Mouse (Mus musculus): ENCODE data around the gene Nav2. TPM values are rescaled to one million over a fixed set of nuclear protein-coding genes. Genes with fewer than 3 reads are reported as not detected.

Nav2 gene
- polyA plus RNA-seq, 1 experiment from 2014 or later = 4.1 TPM

DNA sequence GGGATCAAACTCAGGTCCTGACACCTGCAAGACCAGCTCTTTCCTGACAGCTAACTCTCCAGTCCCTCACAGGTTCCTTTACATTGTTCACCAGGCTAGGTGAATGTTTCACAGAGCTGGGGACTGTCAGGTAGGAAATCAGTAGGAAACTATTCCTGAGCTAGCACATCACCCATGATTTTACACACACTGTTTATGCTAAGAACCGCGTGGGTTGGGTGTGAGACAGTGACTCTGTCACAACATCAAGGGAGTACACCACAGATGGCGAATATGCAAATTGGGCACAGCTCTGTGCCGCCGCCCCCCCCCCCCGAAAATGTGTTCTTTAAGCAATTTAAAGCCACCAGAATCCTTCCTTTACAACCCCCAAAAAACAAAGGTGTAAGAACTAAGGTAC is 586.1 kb downstream of the Nav2 start:
- 55% methylated on average over 6 of the region's 6 CpGs for WGBS (ENCODE audit: insufficient replicate concordance)
- H3K27me3 ChIP-seq (ENCODE audit: control insufficient read depth, insufficient read depth, low read depth, low read length) = no peaks in the 10 kb centered on the region
- H3K4me3 ChIP-seq (ENCODE audit: low read depth, low read length) = no peak overlapping the region
- no peak overlapping the region for H3K9ac ChIP-seq (ENCODE audit: low read depth, low read length)
- no peaks in the 10 kb centered on the region for H3K36me3 ChIP-seq (ENCODE audit: control insufficient read depth, insufficient read depth)
- no peak overlapping the region for H3K4me2 ChIP-seq (ENCODE audit: low read depth, low read length)
- no peaks in the 10 kb centered on the region; the same call in 1 of the 2 replicates for H3K4me1 ChIP-seq (ENCODE audit: control insufficient read depth, low read depth, low read length)
- H3K27ac ChIP-seq (ENCODE audit: low read length) = no peak overlapping the region
- ATAC-seq (ENCODE audit: low read depth) = no peak
- no peaks in the 10 kb centered on the region for H3K9me3 ChIP-seq (replicated peaks; ENCODE audit: control insufficient read depth, low read length)

DNA sequence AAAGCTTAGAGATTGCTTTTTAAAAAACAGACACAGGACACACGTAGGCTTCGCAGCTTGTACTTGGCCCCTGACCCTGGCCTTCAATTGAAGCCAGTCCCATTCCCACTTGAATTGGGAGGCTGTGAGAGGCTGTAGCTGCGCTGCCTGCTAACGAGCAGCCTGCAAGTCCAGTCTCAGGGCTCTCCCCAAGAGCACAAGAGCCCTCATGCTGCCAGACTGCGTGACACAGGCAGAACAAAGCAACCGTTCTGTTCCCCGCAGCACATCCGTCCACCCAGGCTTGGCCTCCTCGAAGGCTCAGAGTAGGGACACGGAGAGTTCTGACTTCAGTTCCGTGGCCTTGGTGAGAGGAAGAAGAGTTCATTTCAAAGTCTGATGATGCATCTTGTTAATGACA is 587.6 kb downstream of the Nav2 start:
- H3K4me1 ChIP-seq (ENCODE audit: control insufficient read depth, low read depth, low read length) = no peaks in the 10 kb centered on the region; the same call in 1 of the 2 replicates
- no peaks in the 10 kb centered on the region for H3K9me3 ChIP-seq (replicated peaks; ENCODE audit: control insufficient read depth, low read length)
- no peak overlapping the region for H3K4me3 ChIP-seq (ENCODE audit: low read depth, low read length)
- no peaks in the 10 kb centered on the region for H3K27me3 ChIP-seq (ENCODE audit: control insufficient read depth, insufficient read depth, low read depth, low read length)
- H3K36me3 ChIP-seq (ENCODE audit: control insufficient read depth, insufficient read depth) = no peaks in the 10 kb centered on the region
- peak overlapping the region; percentile 21; the same call in 1 of the 2 replicates for H3K27ac ChIP-seq (ENCODE audit: low read length)
- H3K9ac ChIP-seq (ENCODE audit: low read depth, low read length) = no peak overlapping the region
- no peak for ATAC-seq (ENCODE audit: low read depth)
- 57% methylated on average over 11 of the region's 11 CpGs for WGBS (ENCODE audit: insufficient replicate concordance)
- no peak overlapping the region for H3K4me2 ChIP-seq (ENCODE audit: low read depth, low read length)

DNA sequence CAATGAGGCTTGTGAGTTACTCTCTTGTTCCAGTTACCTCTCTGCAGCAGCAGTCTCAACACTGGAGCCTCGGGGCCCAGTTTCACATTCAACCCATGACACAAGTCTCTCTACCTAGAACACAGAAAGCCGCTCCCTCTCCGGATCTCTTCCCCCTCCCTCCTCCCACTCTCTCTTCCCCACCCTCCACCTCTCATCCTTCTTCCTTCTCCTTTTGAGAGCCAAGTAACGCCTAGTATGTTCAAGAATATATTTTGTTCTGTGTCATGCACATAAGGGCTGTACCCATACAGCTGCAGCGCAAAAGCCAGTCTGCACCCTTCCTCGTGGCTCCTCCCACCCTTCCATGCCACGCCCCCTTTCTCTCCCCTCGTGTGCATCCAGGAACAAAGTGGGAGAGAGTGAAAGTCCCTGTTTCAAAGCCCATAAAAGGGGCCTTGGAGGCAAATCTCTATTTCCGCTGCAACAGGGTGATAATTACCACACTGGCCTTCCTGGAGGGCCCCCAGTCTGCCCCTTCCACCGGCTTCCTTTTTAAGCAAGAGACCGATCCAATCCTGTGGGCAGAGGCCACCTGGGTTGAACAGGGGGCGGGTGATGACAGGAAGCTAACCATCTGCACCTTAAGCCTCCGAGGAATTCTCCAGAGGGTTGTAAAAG is 588.4 kb downstream of the Nav2 start:
- no peaks in the 10 kb centered on the region for H3K9me3 ChIP-seq (replicated peaks; ENCODE audit: control insufficient read depth, low read length)
- no peaks in the 10 kb centered on the region for H3K36me3 ChIP-seq (ENCODE audit: control insufficient read depth, insufficient read depth)
- 10% methylated on average over 13 of the region's 13 CpGs for WGBS (ENCODE audit: insufficient replicate concordance)
- H3K4me3 ChIP-seq (ENCODE audit: low read depth, low read length) = no peak overlapping the region
- ATAC-seq (ENCODE audit: low read depth) = peak; percentile 19
- no peaks in the 10 kb centered on the region; the same call in 1 of the 2 replicates for H3K4me1 ChIP-seq (ENCODE audit: control insufficient read depth, low read depth, low read length)
- H3K4me2 ChIP-seq (ENCODE audit: low read depth, low read length) = peak overlapping the region; percentile 30; the same call in 1 of the 2 replicates
- no peaks in the 10 kb centered on the region for H3K27me3 ChIP-seq (ENCODE audit: control insufficient read depth, insufficient read depth, low read depth, low read length)
- H3K9ac ChIP-seq (ENCODE audit: low read depth, low read length) = no peak overlapping the region
- H3K27ac ChIP-seq (ENCODE audit: low read length) = peak overlapping the region; percentile 41; the same call in 1 of the 2 replicates

DNA sequence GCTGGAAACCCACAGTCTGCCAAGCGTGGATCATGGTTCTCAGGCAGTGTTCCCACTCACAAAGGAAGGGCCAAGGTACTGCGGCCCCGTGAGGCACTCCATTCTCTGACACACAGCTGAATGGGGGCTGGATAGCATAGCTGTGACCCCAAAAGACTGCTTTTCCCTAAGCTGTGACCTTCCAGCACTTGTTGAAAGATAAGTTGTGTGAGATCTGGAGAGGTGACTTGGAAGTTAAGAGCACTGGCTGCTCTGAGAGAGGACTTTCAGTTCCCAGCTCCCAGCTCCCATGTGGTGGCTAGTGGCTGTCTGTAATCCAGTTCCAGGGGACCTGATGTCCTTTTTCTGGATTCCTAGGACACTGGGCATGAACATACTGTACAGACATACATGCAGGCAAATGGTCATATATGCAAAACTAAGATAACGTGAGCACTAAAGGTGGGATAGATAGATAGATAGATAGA is 588.9 kb downstream of the Nav2 start:
- no peaks in the 10 kb centered on the region; the same call in 1 of the 2 replicates for H3K4me1 ChIP-seq (ENCODE audit: control insufficient read depth, low read depth, low read length)
- ATAC-seq (ENCODE audit: low read depth) = no peak
- 52% methylated on average over 4 of the region's 4 CpGs for WGBS (ENCODE audit: insufficient replicate concordance)
- H3K9me3 ChIP-seq (replicated peaks; ENCODE audit: control insufficient read depth, low read length) = no peaks in the 10 kb centered on the region
- no peak overlapping the region for H3K4me3 ChIP-seq (ENCODE audit: low read depth, low read length)
- no peaks in the 10 kb centered on the region for H3K27me3 ChIP-seq (ENCODE audit: control insufficient read depth, insufficient read depth, low read depth, low read length)
- no peak overlapping the region for H3K4me2 ChIP-seq (ENCODE audit: low read depth, low read length)
- H3K27ac ChIP-seq (ENCODE audit: low read length) = peak overlapping the region; percentile 44; the same call in 1 of the 2 replicates
- H3K9ac ChIP-seq (ENCODE audit: low read depth, low read length) = no peak overlapping the region
- H3K36me3 ChIP-seq (ENCODE audit: control insufficient read depth, insufficient read depth) = no peaks in the 10 kb centered on the region

DNA sequence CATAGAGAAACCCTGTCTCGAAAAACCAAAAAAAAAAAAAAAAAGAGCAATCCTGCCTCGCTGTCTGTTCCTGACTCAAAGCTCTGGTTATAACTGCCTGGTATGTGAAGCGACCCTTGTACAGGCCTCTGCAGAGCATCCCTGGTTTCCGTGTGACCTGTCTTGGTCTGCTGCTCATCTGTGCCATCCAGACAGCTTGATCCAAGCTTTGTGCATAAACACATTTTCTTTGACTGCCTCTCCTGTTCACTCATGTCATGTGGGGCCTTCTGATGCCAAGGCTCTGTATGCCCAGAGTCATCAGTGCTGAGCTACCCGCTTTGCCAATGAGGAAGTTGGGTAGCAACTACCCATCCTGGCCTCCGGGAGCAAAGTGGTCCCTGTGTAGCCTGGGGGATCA is 591.1 kb downstream of the Nav2 start:
- Histone ChIP-seq H3K4me3 (ENCODE audit: low read depth, low read length) (no peak overlapping the region), H3K9ac (ENCODE audit: low read depth, low read length) (no peak overlapping the region), H3K27me3 (ENCODE audit: control insufficient read depth, insufficient read depth, low read depth, low read length) (no peaks in the 10 kb centered on the region), H3K4me2 (ENCODE audit: low read depth, low read length) (no peak overlapping the region), H3K4me1 (ENCODE audit: control insufficient read depth, low read depth, low read length) (peaks cover 2% of the 10 kb centered on the region), H3K27ac (ENCODE audit: low read length) (no peak overlapping the region), H3K36me3 (ENCODE audit: control insufficient read depth, insufficient read depth) (no peaks in the 10 kb centered on the region), H3K9me3 (replicated peaks; ENCODE audit: control insufficient read depth, low read length) (no peaks in the 10 kb centered on the region)
- no peak for ATAC-seq (ENCODE audit: low read depth)
- 59% methylated on average over 6 of the region's 6 CpGs for WGBS (ENCODE audit: insufficient replicate concordance)

DNA sequence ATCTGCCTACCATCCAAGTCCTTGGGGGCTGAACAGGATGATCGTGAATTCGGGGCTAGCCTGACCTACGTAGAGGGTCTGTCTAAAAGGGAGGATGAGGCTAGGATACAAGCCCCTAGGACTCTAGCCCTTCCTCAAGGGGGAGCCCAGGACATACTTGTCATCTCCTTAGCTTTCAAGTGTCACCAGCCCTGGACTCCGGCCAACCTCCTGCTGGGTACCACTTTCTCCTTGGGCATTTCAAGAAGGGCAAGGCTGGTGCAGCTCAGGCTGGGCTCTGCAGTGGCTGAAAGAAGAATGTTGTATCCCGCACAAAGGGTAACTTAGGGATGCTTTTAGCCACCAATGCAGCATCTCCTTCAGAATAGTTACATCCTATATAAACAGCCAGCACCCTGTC is 592.4 kb downstream of the Nav2 start:
- peaks cover 3% of the 10 kb centered on the region for H3K4me1 ChIP-seq (ENCODE audit: control insufficient read depth, low read depth, low read length)
- no peak overlapping the region for H3K9ac ChIP-seq (ENCODE audit: low read depth, low read length)
- no peaks in the 10 kb centered on the region for H3K36me3 ChIP-seq (ENCODE audit: control insufficient read depth, insufficient read depth)
- H3K27ac ChIP-seq (ENCODE audit: low read length) = no peak overlapping the region
- H3K27me3 ChIP-seq (ENCODE audit: control insufficient read depth, insufficient read depth, low read depth, low read length) = no peaks in the 10 kb centered on the region
- ATAC-seq (ENCODE audit: low read depth) = no peak
- no peak overlapping the region for H3K4me3 ChIP-seq (ENCODE audit: low read depth, low read length)
- H3K4me2 ChIP-seq (ENCODE audit: low read depth, low read length) = no peak overlapping the region
- 79% methylated on average over 5 of the region's 5 CpGs for WGBS (ENCODE audit: insufficient replicate concordance)
- H3K9me3 ChIP-seq (replicated peaks; ENCODE audit: control insufficient read depth, low read length) = no peaks in the 10 kb centered on the region

DNA sequence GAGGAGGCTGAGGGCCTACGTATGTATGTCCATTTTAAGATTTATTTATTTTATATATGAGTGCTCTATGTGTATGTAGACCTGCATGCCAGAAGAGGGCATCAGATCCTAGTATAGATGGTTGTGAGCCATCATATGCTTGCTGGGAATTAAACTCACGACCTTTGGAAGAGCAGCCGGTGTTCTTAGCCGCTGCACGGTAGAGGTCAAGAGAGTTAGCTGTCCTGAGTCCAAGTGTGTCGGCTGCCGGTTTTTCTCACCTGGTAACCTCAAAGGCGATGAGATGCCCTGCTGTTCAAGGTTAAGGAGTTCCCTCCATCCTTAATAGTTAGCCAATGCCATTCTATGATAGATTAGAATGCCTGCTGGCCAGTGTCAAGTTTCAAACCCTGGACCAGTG is 594.9 kb downstream of the Nav2 start:
- WGBS (ENCODE audit: insufficient replicate concordance) = 63% methylated on average over 8 of the region's 8 CpGs
- no peak for ATAC-seq (ENCODE audit: low read depth)

DNA sequence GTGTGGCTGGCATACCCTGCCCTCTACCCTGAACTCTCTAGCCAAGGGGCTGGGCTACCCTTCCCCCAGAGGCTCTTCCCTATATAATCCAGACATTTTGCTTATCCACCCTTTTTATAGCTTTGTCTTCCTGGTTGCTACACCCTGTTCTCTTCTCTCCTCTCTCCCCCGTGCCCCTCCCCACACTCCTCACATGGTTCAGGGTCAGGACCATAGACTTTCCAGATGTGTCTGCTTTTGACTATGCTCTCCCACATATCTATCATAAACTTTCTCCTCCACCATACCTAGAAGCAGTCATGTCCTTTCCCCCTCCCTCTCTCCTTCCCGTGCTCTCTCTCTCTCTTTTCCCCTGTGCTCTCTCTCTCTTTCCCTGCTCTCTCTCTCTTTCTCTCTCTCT is 595.4 kb downstream of the Nav2 start:
- 62% methylated on average over 2 of the region's 2 CpGs for WGBS (ENCODE audit: insufficient replicate concordance)
- no peak for ATAC-seq (ENCODE audit: low read depth)
- Histone ChIP-seq H3K9ac (ENCODE audit: low read depth, low read length) (no peak overlapping the region), H3K4me1 (ENCODE audit: control insufficient read depth, low read depth, low read length) (peaks cover 3% of the 10 kb centered on the region), H3K27me3 (ENCODE audit: control insufficient read depth, insufficient read depth, low read depth, low read length) (no peaks in the 10 kb centered on the region), H3K9me3 (replicated peaks; ENCODE audit: control insufficient read depth, low read length) (no peaks in the 10 kb centered on the region), H3K36me3 (ENCODE audit: control insufficient read depth, insufficient read depth) (no peaks in the 10 kb centered on the region), H3K4me2 (ENCODE audit: low read depth, low read length) (no peak overlapping the region), H3K27ac (ENCODE audit: low read length) (no peak overlapping the region), H3K4me3 (ENCODE audit: low read depth, low read length) (no peak overlapping the region)

More for the DNA sequence above, 594.9 kb downstream of the Nav2 start:
- Histone ChIP-seq H3K4me3 (ENCODE audit: low read depth, low read length) (no peak overlapping the region), H3K9me3 (replicated peaks; ENCODE audit: control insufficient read depth, low read length) (no peaks in the 10 kb centered on the region), H3K27ac (ENCODE audit: low read length) (no peak overlapping the region), H3K36me3 (ENCODE audit: control insufficient read depth, insufficient read depth) (no peaks in the 10 kb centered on the region), H3K4me2 (ENCODE audit: low read depth, low read length) (no peak overlapping the region), H3K27me3 (ENCODE audit: control insufficient read depth, insufficient read depth, low read depth, low read length) (no peaks in the 10 kb centered on the region), H3K4me1 (ENCODE audit: control insufficient read depth, low read depth, low read length) (peaks cover 3% of the 10 kb centered on the region), H3K9ac (ENCODE audit: low read depth, low read length) (no peak overlapping the region)

DNA sequence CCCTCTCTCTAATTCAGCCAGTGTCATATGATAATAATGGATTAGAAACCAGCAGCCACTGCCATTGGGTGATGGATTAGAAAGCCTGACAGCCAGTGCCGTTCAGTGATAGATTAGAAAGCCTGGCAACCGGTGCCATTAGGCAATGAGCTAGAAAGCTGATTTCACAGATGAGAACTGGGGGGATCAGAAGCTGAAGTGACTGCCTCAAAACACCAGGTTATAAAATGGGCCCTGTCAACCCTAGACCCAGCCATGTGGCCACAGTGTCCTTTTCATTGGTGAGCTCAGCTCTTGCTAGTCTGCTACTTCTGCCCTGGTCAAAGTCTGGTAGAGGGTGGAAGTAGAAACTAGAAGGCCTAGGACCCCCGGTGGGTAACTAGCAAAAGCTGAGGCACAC is 595.8 kb downstream of the Nav2 start:
- Histone ChIP-seq H3K27me3 (ENCODE audit: control insufficient read depth, insufficient read depth, low read depth, low read length) (no peaks in the 10 kb centered on the region), H3K27ac (ENCODE audit: low read length) (no peak overlapping the region), H3K4me1 (ENCODE audit: control insufficient read depth, low read depth, low read length) (peaks cover 3% of the 10 kb centered on the region), H3K9ac (ENCODE audit: low read depth, low read length) (no peak overlapping the region), H3K36me3 (ENCODE audit: control insufficient read depth, insufficient read depth) (no peaks in the 10 kb centered on the region), H3K9me3 (replicated peaks; ENCODE audit: control insufficient read depth, low read length) (no peaks in the 10 kb centered on the region), H3K4me3 (ENCODE audit: low read depth, low read length) (no peak overlapping the region), H3K4me2 (ENCODE audit: low read depth, low read length) (no peak overlapping the region)
- ATAC-seq (ENCODE audit: low read depth) = no peak
- 30% methylated on average over 3 of the region's 3 CpGs for WGBS (ENCODE audit: insufficient replicate concordance)

Measured in liver, embryonic 16.5 days (tissue).